Mouse (Mus musculus): ENCODE results near the gene Entpd1.

DNA sequence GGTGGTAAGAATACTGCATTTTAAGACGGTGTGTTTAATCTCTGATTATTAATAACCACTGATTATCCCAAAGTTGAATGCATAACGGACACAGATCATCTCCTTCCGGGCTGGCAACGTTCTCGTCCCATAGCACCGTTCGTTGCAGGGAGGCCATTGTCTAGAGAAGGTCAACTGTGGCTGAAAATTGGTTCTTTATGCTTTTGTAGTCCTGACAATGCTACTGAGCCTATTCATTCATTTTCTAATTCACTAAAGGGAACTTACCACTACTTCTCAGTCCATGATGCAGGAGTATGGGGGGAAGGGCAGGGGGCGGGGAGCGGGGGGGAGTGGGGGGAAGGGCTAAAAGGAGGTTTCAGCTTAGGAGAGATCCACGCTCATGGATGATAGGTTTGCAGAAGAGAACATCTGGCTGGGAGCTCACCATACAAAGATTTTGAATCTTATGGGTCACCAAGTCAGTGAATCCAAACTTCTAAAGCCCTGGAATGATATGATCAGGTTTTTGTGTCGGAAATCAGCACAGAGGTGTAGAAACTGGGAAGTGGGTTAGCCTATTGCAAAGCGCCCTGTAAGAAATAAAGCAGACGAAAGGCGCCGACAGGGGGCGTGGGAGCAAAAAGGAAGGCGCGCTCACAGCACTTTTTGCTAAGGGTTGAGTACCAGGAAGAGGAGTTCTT, 23.2 kb upstream of the Entpd1 start:
- TF ChIP-seq CTCF (IDR thresholded peaks at IDR 0.05; ENCODE audit: low read depth, low read length) (peak; percentile 34; the same call in 1 of the 2 replicates), GATA2 (IDR thresholded peaks at IDR 0.05; ENCODE audit: borderline replicate concordance, low read depth, low read length) (no peak)

All from G1E (cell line).